Mouse (Mus musculus): ENCODE measurements around the gene Tmem141. TPM values are rescaled to one million over a fixed set of nuclear protein-coding genes. Genes with fewer than 3 reads are reported as not detected.
A peak's percentile ranks its signal among the peaks of the same experiment; 100 is the strongest.

The Tmem141 gene
- 9.0 and 10.5 TPM in 2 replicates for polyA plus RNA-seq (2015; fragmentation: Nextera tagmentation; extraction: Ambion mirVana)

DNA sequence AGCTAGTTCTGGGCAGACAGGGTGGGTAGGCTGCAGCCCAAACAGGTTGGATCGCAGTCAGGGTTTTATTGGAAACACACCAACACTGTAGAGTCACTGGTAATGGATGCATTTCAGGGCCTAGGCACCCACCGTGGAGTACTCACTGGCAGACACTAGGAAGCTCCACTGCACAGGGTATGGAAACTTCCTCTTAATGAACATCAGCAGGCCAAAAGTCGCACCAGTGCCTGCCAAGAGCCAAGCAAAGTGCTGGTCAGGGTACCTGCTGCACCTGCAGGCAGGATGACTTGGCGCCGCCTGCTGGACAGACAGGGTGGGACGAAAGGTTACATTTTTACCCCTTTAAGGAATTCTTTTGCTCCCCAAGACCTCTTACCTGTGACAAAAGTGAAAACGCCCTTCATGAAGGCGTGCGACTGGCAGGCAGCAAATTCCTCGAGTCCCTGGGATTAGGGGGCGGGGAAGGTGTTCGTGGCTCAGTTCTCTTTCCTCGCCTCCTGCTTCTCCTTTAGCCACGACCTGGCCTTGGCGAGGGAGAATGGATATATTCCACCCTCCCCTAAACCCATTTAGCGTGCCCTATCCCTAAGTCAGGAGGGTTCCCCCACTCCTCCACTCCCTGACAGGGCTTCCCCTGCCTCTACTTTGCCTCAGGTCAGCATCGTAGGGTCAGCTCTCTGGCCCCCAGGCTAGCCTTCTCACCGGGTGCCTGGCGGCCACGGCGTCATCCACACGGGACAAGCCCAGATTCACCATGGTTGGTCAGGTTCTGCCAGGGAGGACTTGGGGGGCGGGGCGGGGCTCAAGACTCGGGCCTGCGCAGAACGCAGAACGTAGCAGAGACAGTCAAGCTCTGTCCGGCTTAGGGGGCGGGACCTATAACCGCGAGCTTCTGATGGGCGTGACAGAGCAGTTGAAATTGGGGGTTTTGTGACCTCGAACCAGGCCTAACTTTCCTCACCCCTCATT, at the start of gene Tmem141:
TSS of gene Tmem141 (minus strand) at position 777 of the 972 bp plus-strand sequence.
- H3K9ac ChIP-seq (ENCODE audit: low read depth, low read length) = peak within 1 kb of the TSS; percentile 45; the same call in 1 of the 2 replicates
- H3K27ac ChIP-seq (ENCODE audit: low read length) = 0 out of 2 replicates have a peak within 1 kb of the TSS, but pooled peaks have one; percentile 22
- H3K4me1 ChIP-seq (ENCODE audit: control insufficient read depth, low read depth, low read length) = peaks cover 3% of the 10 kb centered on the region; the same call in 1 of the 2 replicates
- no peaks in the 10 kb centered on the region for H3K36me3 ChIP-seq (ENCODE audit: control insufficient read depth, insufficient read depth)
- peak; percentile 87 for ATAC-seq (ENCODE audit: low read depth)
- 7% methylated on average over 34 of the region's 34 CpGs for WGBS (ENCODE audit: insufficient replicate concordance)
- H3K27me3 ChIP-seq (ENCODE audit: control insufficient read depth, insufficient read depth, low read depth, low read length) = peaks cover 6% of the 10 kb centered on the region
- H3K9me3 ChIP-seq (replicated peaks; ENCODE audit: control insufficient read depth, low read length) = no peaks in the 10 kb centered on the region
- peak within 1 kb of the TSS; percentile 71 for H3K4me2 ChIP-seq (ENCODE audit: low read depth, low read length)
- peak within 1 kb of the TSS; percentile 57 for H3K4me3 ChIP-seq (ENCODE audit: low read depth, low read length)

GRCm38 (mm10) chr2:25666516-25666915, 44.7 kb upstream of the Tmem141 start:
- WGBS (ENCODE audit: insufficient replicate concordance) = 33% methylated on average over 1 of the region's 1 CpGs
- Histone ChIP-seq H3K36me3 (ENCODE audit: control insufficient read depth, insufficient read depth) (no peaks in the 10 kb centered on the region), H3K27ac (ENCODE audit: low read length) (no peak overlapping the region), H3K4me1 (ENCODE audit: control insufficient read depth, low read depth, low read length) (no peaks in the 10 kb centered on the region), H3K4me3 (ENCODE audit: low read depth, low read length) (no peak overlapping the region), H3K27me3 (ENCODE audit: control insufficient read depth, insufficient read depth, low read depth, low read length) (no peaks in the 10 kb centered on the region), H3K4me2 (ENCODE audit: low read depth, low read length) (no peak overlapping the region), H3K9me3 (replicated peaks; ENCODE audit: control insufficient read depth, low read length) (no peaks in the 10 kb centered on the region), H3K9ac (ENCODE audit: low read depth, low read length) (no peak overlapping the region)
- ATAC-seq (ENCODE audit: low read depth) = no peak

DNA sequence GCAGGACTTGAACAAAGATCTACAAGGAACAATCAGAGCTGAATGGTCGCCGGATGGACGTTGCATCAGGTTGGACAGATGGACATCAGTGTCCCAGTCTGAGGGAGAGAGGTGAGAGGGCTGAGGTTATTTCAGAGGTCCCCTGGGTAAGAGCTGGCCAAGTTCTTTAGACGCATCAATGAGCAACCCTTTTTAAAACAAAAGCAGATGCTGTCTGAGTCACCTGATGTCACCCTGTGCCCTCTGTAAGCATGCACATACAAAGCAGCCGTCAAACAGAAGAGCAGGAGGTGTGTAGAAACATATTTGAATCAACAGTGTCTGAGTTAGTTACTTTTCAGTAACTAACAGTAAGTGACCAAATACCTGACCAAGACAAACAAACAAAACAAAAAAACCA, 42.3 kb upstream of the Tmem141 start:
- Histone ChIP-seq H3K4me3 (ENCODE audit: low read depth, low read length) (no peak overlapping the region), H3K4me2 (ENCODE audit: low read depth, low read length) (no peak overlapping the region), H3K27me3 (ENCODE audit: control insufficient read depth, insufficient read depth, low read depth, low read length) (no peaks in the 10 kb centered on the region), H3K4me1 (ENCODE audit: control insufficient read depth, low read depth, low read length) (no peaks in the 10 kb centered on the region), H3K9ac (ENCODE audit: low read depth, low read length) (no peak overlapping the region), H3K27ac (ENCODE audit: low read length) (no peak overlapping the region), H3K9me3 (replicated peaks; ENCODE audit: control insufficient read depth, low read length) (no peaks in the 10 kb centered on the region), H3K36me3 (ENCODE audit: control insufficient read depth, insufficient read depth) (no peaks in the 10 kb centered on the region)
- 69% methylated on average over 5 of the region's 5 CpGs for WGBS (ENCODE audit: insufficient replicate concordance)
- no peak for ATAC-seq (ENCODE audit: low read depth)

- no peaks in the 10 kb centered on the region for H3K4me1 ChIP-seq (ENCODE audit: control insufficient read depth, low read depth, low read length)
- H3K36me3 ChIP-seq (ENCODE audit: control insufficient read depth, insufficient read depth) = no peaks in the 10 kb centered on the region
- no peak overlapping the region for H3K9ac ChIP-seq (ENCODE audit: low read depth, low read length)
- WGBS (ENCODE audit: insufficient replicate concordance) = 50% methylated on average over 1 of the region's 1 CpGs
- H3K27ac ChIP-seq (ENCODE audit: low read length) = no peak overlapping the region
- no peaks in the 10 kb centered on the region for H3K9me3 ChIP-seq (replicated peaks; ENCODE audit: control insufficient read depth, low read length)
- no peak overlapping the region for H3K4me2 ChIP-seq (ENCODE audit: low read depth, low read length)
- H3K4me3 ChIP-seq (ENCODE audit: low read depth, low read length) = no peak overlapping the region
- ATAC-seq (ENCODE audit: low read depth) = no peak
- H3K27me3 ChIP-seq (ENCODE audit: control insufficient read depth, insufficient read depth, low read depth, low read length) = no peaks in the 10 kb centered on the region
Measured at GRCm38 (mm10) chr2:25663511-25663910, 41.7 kb upstream of the Tmem141 start.

- H3K27me3 ChIP-seq (ENCODE audit: control insufficient read depth, insufficient read depth, low read depth, low read length) = no peaks in the 10 kb centered on the region
- ATAC-seq (ENCODE audit: low read depth) = no peak
- H3K27ac ChIP-seq (ENCODE audit: low read length) = no peak overlapping the region
- no peaks in the 10 kb centered on the region for H3K36me3 ChIP-seq (ENCODE audit: control insufficient read depth, insufficient read depth)
- H3K4me1 ChIP-seq (ENCODE audit: control insufficient read depth, low read depth, low read length) = no peaks in the 10 kb centered on the region
- H3K9ac ChIP-seq (ENCODE audit: low read depth, low read length) = no peak overlapping the region
- H3K4me2 ChIP-seq (ENCODE audit: low read depth, low read length) = no peak overlapping the region
- no peak overlapping the region for H3K4me3 ChIP-seq (ENCODE audit: low read depth, low read length)
- 60% methylated on average over 6 of the region's 6 CpGs for WGBS (ENCODE audit: insufficient replicate concordance)
- no peaks in the 10 kb centered on the region for H3K9me3 ChIP-seq (replicated peaks; ENCODE audit: control insufficient read depth, low read length)
Measured at GRCm38 (mm10) chr2:25661245-25661970, 39.6 kb upstream of the Tmem141 start.

DNA sequence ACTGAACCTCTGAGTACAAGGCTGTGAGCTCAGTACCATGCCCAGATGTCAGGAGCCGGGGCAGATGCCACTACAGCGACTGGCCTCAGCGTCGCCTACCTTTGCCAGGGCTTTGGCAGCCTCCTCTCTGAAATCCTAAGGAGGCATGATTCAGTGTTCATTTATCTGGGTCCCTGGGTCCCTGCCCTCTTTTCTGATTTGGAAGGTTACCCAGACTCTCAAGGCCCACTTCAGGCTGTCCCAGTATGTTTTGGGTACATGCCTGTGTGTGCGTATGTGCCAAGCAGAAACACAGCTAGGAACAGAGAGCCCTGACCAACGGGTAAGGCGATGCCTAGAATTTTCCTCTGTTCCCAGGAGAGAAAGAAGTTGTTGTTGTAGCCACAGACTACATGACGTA, 38.5 kb upstream of the Tmem141 start:
- H3K4me2 ChIP-seq (ENCODE audit: low read depth, low read length) = no peak overlapping the region
- no peaks in the 10 kb centered on the region for H3K9me3 ChIP-seq (replicated peaks; ENCODE audit: control insufficient read depth, low read length)
- ATAC-seq (ENCODE audit: low read depth) = no peak
- H3K27me3 ChIP-seq (ENCODE audit: control insufficient read depth, insufficient read depth, low read depth, low read length) = no peaks in the 10 kb centered on the region
- 69% methylated on average over 8 of the region's 8 CpGs for WGBS (ENCODE audit: insufficient replicate concordance)
- H3K9ac ChIP-seq (ENCODE audit: low read depth, low read length) = no peak overlapping the region
- H3K4me1 ChIP-seq (ENCODE audit: control insufficient read depth, low read depth, low read length) = no peaks in the 10 kb centered on the region
- no peak overlapping the region for H3K27ac ChIP-seq (ENCODE audit: low read length)
- no peaks in the 10 kb centered on the region for H3K36me3 ChIP-seq (ENCODE audit: control insufficient read depth, insufficient read depth)
- H3K4me3 ChIP-seq (ENCODE audit: low read depth, low read length) = no peak overlapping the region

DNA sequence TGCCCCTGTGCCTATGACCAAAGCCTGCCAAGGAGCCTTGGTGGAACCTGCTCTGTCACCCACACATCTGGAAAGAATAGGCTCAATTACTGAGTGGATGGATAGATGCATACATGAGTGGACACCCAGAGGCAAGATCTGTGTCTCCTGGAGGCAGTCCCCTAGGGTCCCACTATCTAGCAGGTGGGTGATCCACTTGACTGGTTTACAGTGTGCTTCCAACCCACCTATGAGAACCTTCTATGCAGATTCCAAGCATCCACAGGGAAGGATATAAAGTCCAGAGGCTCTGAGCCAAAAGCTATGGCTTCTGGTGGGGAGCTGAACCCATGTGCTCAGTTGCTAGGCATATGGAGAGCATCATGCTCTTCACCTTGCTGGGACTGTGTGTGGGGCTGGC, 35.8 kb upstream of the Tmem141 start, which contains the start of gene Lcn5:
TSS of gene Lcn5 (plus strand) at position 301 of the 400 bp plus-strand sequence.
- Histone ChIP-seq H3K27me3 (ENCODE audit: control insufficient read depth, insufficient read depth, low read depth, low read length) (no peaks in the 10 kb centered on the region), H3K36me3 (ENCODE audit: control insufficient read depth, insufficient read depth) (no peaks in the 10 kb centered on the region)

GRCm38 (mm10) chr2:25657246-25657645, 35.4 kb upstream of the Tmem141 start:
- no peak overlapping the region for H3K27ac ChIP-seq (ENCODE audit: low read length)
- H3K36me3 ChIP-seq (ENCODE audit: control insufficient read depth, insufficient read depth) = no peaks in the 10 kb centered on the region
- 62% methylated on average over 4 of the region's 4 CpGs for WGBS (ENCODE audit: insufficient replicate concordance)
- H3K4me3 ChIP-seq (ENCODE audit: low read depth, low read length) = no peak overlapping the region
- no peaks in the 10 kb centered on the region for H3K4me1 ChIP-seq (ENCODE audit: control insufficient read depth, low read depth, low read length)
- no peak overlapping the region for H3K4me2 ChIP-seq (ENCODE audit: low read depth, low read length)
- no peaks in the 10 kb centered on the region for H3K27me3 ChIP-seq (ENCODE audit: control insufficient read depth, insufficient read depth, low read depth, low read length)
- no peak overlapping the region for H3K9ac ChIP-seq (ENCODE audit: low read depth, low read length)
- H3K9me3 ChIP-seq (replicated peaks; ENCODE audit: control insufficient read depth, low read length) = no peaks in the 10 kb centered on the region
- no peak for ATAC-seq (ENCODE audit: low read depth)

More for the DNA sequence above, 35.8 kb upstream of the Tmem141 start, which contains the start of gene Lcn5:
- Histone ChIP-seq H3K4me2 (ENCODE audit: low read depth, low read length) (no peak within 1 kb of the TSS), H3K4me1 (ENCODE audit: control insufficient read depth, low read depth, low read length) (no peaks in the 10 kb centered on the region), H3K9ac (ENCODE audit: low read depth, low read length) (no peak within 1 kb of the TSS), H3K9me3 (replicated peaks; ENCODE audit: control insufficient read depth, low read length) (no peaks in the 10 kb centered on the region), H3K4me3 (ENCODE audit: low read depth, low read length) (no peak within 1 kb of the TSS), H3K27ac (ENCODE audit: low read length) (no peak within 1 kb of the TSS)
- no peak for ATAC-seq (ENCODE audit: low read depth)

Measured in liver, embryonic 16.5 days (tissue).